Mouse (Mus musculus): ENCODE results near the gene Arhgap36. TPM values are rescaled to one million over a fixed set of nuclear protein-coding genes. Genes with fewer than 3 reads are reported as not detected.

Arhgap36 gene
- total RNA-seq (2014; rRNA removed) (8.9 and 10.6 TPM in 2 replicates), polyA plus RNA-seq (2015; fragmentation: Nextera tagmentation; extraction: Ambion mirVana) (14.5 and 16.0 TPM in 2 replicates)

GRCm38 (mm10) chrX:49463442-49463970 is at the start of gene Arhgap36:
Gene Arhgap36 (plus strand): TSS chrX:49463945.
- H3K4me3 ChIP-seq (ENCODE audit: low read length), result no peak within 1 kb of the TSS
- TF ChIP-seq CTCF (IDR thresholded peaks at IDR 0.05; ENCODE audit: low read depth), result no peak
- DNase-seq (ENCODE audit: low spot score), result no peak
- H3K36me3 ChIP-seq (ENCODE audit: insufficient read depth, low read length), result no peaks in the 10 kb centered on the region
- no peak for ATAC-seq
- no peaks in the 10 kb centered on the region for H3K9me3 ChIP-seq (ENCODE audit: low read length)
- H3K27me3 ChIP-seq (ENCODE audit: insufficient read depth, low read length), result no peaks in the 10 kb centered on the region
- H3K27ac ChIP-seq, result no peak within 1 kb of the TSS
- H3K9ac ChIP-seq (replicated peaks; ENCODE audit: low read length), result no peak within 1 kb of the TSS
- H3K4me2 ChIP-seq (ENCODE audit: low read depth, low read length), result no peak within 1 kb of the TSS
- H3K4me1 ChIP-seq (ENCODE audit: insufficient read depth, low read length), result no peaks in the 10 kb centered on the region
- WGBS, result 59% methylated on average over 6 of the region's 6 CpGs

- no peaks in the 10 kb centered on the region for H3K27me3 ChIP-seq (ENCODE audit: insufficient read depth, low read length)
- no peaks in the 10 kb centered on the region for H3K4me1 ChIP-seq (ENCODE audit: insufficient read depth, low read length)
- no peaks in the 10 kb centered on the region for H3K36me3 ChIP-seq (ENCODE audit: insufficient read depth, low read length)
- no peak overlapping the region for H3K4me3 ChIP-seq (ENCODE audit: low read length)
- DNase-seq (ENCODE audit: low spot score) (no peak), ATAC-seq (no peak)
- 63% methylated on average over 10 of the region's 10 CpGs for WGBS
- TF ChIP-seq CTCF (IDR thresholded peaks at IDR 0.05; ENCODE audit: low read depth), result no peak
- H3K9me3 ChIP-seq (ENCODE audit: low read length), result no peaks in the 10 kb centered on the region
- no peak overlapping the region for H3K4me2 ChIP-seq (ENCODE audit: low read depth, low read length)
- no peak overlapping the region for H3K9ac ChIP-seq (replicated peaks; ENCODE audit: low read length)
- no peak overlapping the region for H3K27ac ChIP-seq
Measured at GRCm38 (mm10) chrX:49457781-49458180, 6.0 kb upstream of the Arhgap36 start.

GRCm38 (mm10) chrX:49470287-49471054 is 6.7 kb downstream of the Arhgap36 start:
- WGBS, result 44% methylated on average over 33 of the region's 34 CpGs
- Histone ChIP-seq H3K36me3 (ENCODE audit: insufficient read depth, low read length) (no peaks in the 10 kb centered on the region), H3K9me3 (ENCODE audit: low read length) (no peaks in the 10 kb centered on the region), H3K4me1 (ENCODE audit: insufficient read depth, low read length) (no peaks in the 10 kb centered on the region), H3K4me2 (ENCODE audit: low read depth, low read length) (peak overlapping the region; percentile 54), H3K27me3 (ENCODE audit: insufficient read depth, low read length) (no peaks in the 10 kb centered on the region), H3K9ac (replicated peaks; ENCODE audit: low read length) (no peak overlapping the region; the same call in 1 of the 2 replicates), H3K4me3 (ENCODE audit: low read length) (peak overlapping the region; percentile 32), H3K27ac (no peak overlapping the region)
- no peak for TF ChIP-seq CTCF (IDR thresholded peaks at IDR 0.05; ENCODE audit: low read depth)
- no peak for DNase-seq (ENCODE audit: low spot score)
- peak; percentile 74 for ATAC-seq

- WGBS, result 40% methylated on average over 27 of the region's 29 CpGs
- H3K9ac ChIP-seq (replicated peaks; ENCODE audit: low read length), result no peak overlapping the region
- peak overlapping the region; percentile 33 for H3K4me3 ChIP-seq (ENCODE audit: low read length)
- H3K4me2 ChIP-seq (ENCODE audit: low read depth, low read length), result peak overlapping the region; percentile 61
- H3K27me3 ChIP-seq (ENCODE audit: insufficient read depth, low read length), result no peaks in the 10 kb centered on the region
- TF ChIP-seq CTCF (IDR thresholded peaks at IDR 0.05; ENCODE audit: low read depth), result no peak
- no peak for DNase-seq (ENCODE audit: low spot score)
- H3K27ac ChIP-seq, result no peak overlapping the region
- H3K4me1 ChIP-seq (ENCODE audit: insufficient read depth, low read length), result no peaks in the 10 kb centered on the region
- no peaks in the 10 kb centered on the region for H3K9me3 ChIP-seq (ENCODE audit: low read length)
- ATAC-seq, result peak; percentile 80
- no peaks in the 10 kb centered on the region for H3K36me3 ChIP-seq (ENCODE audit: insufficient read depth, low read length)
Measured at GRCm38 (mm10) chrX:49479968-49480809, 16.4 kb downstream of the Arhgap36 start.

GRCm38 (mm10) chrX:49480846-49481245 is 17.1 kb downstream of the Arhgap36 start:
- H3K4me3 ChIP-seq (ENCODE audit: low read length), result peak overlapping the region; percentile 33
- H3K4me1 ChIP-seq (ENCODE audit: insufficient read depth, low read length), result no peaks in the 10 kb centered on the region
- no peaks in the 10 kb centered on the region for H3K9me3 ChIP-seq (ENCODE audit: low read length)
- peak; percentile 41 for TF ChIP-seq CTCF (IDR thresholded peaks at IDR 0.05; ENCODE audit: low read depth)
- H3K4me2 ChIP-seq (ENCODE audit: low read depth, low read length), result peak overlapping the region; percentile 61
- ATAC-seq (peak; percentile 36; the same call in 1 of the 2 replicates), DNase-seq (ENCODE audit: low spot score) (peak; percentile 41)
- H3K9ac ChIP-seq (replicated peaks; ENCODE audit: low read length), result no peak overlapping the region
- no peaks in the 10 kb centered on the region for H3K27me3 ChIP-seq (ENCODE audit: insufficient read depth, low read length)
- WGBS, result 25% methylated on average over 12 of the region's 12 CpGs
- no peaks in the 10 kb centered on the region for H3K36me3 ChIP-seq (ENCODE audit: insufficient read depth, low read length)
- no peak overlapping the region for H3K27ac ChIP-seq

- 81% methylated on average over 5 of the region's 5 CpGs for WGBS
- no peak for ATAC-seq
- DNase-seq (ENCODE audit: low spot score), result no peak
Measured at GRCm38 (mm10) chrX:49489141-49489540, 25.4 kb downstream of the Arhgap36 start.

More at GRCm38 (mm10) chrX:49489141-49489540, 25.4 kb downstream of the Arhgap36 start:
- TF ChIP-seq CTCF (IDR thresholded peaks at IDR 0.05; ENCODE audit: low read depth), result no peak
- Histone ChIP-seq H3K27ac (no peak overlapping the region), H3K9me3 (ENCODE audit: low read length) (no peaks in the 10 kb centered on the region), H3K4me3 (ENCODE audit: low read length) (no peak overlapping the region), H3K4me1 (ENCODE audit: insufficient read depth, low read length) (no peaks in the 10 kb centered on the region), H3K36me3 (ENCODE audit: insufficient read depth, low read length) (no peaks in the 10 kb centered on the region), H3K9ac (replicated peaks; ENCODE audit: low read length) (no peak overlapping the region), H3K27me3 (ENCODE audit: insufficient read depth, low read length) (no peaks in the 10 kb centered on the region), H3K4me2 (ENCODE audit: low read depth, low read length) (no peak overlapping the region)

Data from hindbrain, postnatal 0 days (tissue).